Mouse (Mus musculus): ENCODE measurements around the gene Elf4. TPM values are rescaled to one million over a fixed set of nuclear protein-coding genes. Genes with fewer than 3 reads are reported as not detected.

Elf4 gene
- total and polyA plus RNA-seq, 3 experiments: 1.4 to 12.4 (median 5.3) TPM

DNA sequence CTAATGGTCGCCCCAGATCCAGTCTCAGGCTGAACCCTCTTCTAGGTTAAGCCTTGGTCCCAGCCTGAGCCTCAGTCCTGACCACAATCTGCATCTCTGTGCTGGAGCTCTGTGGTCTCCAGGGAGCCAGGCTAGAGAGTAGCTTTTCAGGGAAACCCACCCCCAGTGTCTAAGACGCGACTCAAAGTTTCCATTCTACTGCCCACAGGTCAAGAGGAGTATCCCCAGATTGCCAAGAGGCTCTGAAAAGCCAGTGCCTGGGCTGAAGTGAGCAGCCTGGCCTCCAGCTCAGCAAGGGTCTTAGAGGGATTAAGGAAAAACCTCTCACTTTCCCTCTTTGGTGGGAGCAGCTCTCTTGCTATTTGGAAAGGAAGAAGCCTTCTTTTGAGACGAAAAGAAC, 635 bp downstream of the Elf4 start:
- DNase-seq (ENCODE audit: extremely low read depth): peak; percentile 33
- Histone ChIP-seq H3K4me2 (ENCODE audit: insufficient read depth, low read depth, poor library complexity, severe bottlenecking) (peak overlapping the region; percentile 93), H3K36me3 (replicated peaks in 1 of 2; ENCODE audit: control insufficient read depth in 1 of 2, insufficient read depth in 1 of 2, low read length in 1 of 2) (no peaks in the 10 kb centered on the region), H3K27ac (ENCODE audit: insufficient read depth, low read depth) (no peak overlapping the region), H3K27me3 (replicated peaks) (no peaks in the 10 kb centered on the region), H3K4me1 (ENCODE audit: control insufficient read depth in 1 of 2, insufficient read depth in 2 of 2) (peaks cover 2 to 9% of the 10 kb centered on the region in 2 experiments; a peak in 3 of 4 replicates), H3K4me3 (replicated peaks in 1 of 3; ENCODE audit: low read depth in 2 of 3, low read length in 2 of 3, poor library complexity in 1 of 3) (peak overlapping the region; percentile 32 to 60 (median 39)), H3K9ac (ENCODE audit: insufficient read depth, low read depth) (peak overlapping the region; percentile 61), H3K9me3 (replicated peaks; ENCODE audit: low read length) (no peaks in the 10 kb centered on the region), H3K79me2 (replicated peaks; ENCODE audit: control insufficient read depth, extremely low read depth, insufficient read depth, poor library complexity, severe bottlenecking) (no peaks in the 10 kb centered on the region)
- in situ Hi-C loops (cut with MboI; ENCODE audit: low pct_ligation_motif_present, low pct_unique_long_range_greater_than_20kb, low sequenced_read_pairs): loop anchor here (5.0 kb wide), 1 partner anchor 40 kb away; no protein-coding TSS in a partner anchor
- TF ChIP-seq HCFC1 (IDR thresholded peaks at IDR 0.05; ENCODE audit: low read depth, low read length) (no peak), JUND (conservative IDR thresholded peaks at IDR 0.05; ENCODE audit: low read depth, low read length) (peak; percentile 74), TCF12 (IDR thresholded peaks at IDR 0.05; ENCODE audit: low read depth, low read length) (0 out of 2 replicates have a peak, but pooled peaks have one; percentile 28), BHLHE40 (IDR thresholded peaks at IDR 0.05; ENCODE audit: low read depth, low read length) (no peak), NRF1 (IDR thresholded peaks at IDR 0.05; ENCODE audit: low read depth, low read length) (no peak), CHD1 (IDR thresholded peaks at IDR 0.05; ENCODE audit: low read depth, low read length) (no peak), CHD2 (IDR thresholded peaks at IDR 0.05; ENCODE audit: low read length) (no peak), SIN3A (IDR thresholded peaks at IDR 0.05; ENCODE audit: low read length) (0 out of 2 replicates have a peak, but pooled peaks have one; percentile 46), POLR2AphosphoS2 (IDR thresholded peaks at IDR 0.05; ENCODE audit: low read depth, low read length) (no peak), MYC (IDR thresholded peaks at IDR 0.05; ENCODE audit: low read depth, low read length) (no peak), GABPA (IDR thresholded peaks at IDR 0.05; ENCODE audit: insufficient replicate concordance, low read depth, low read length) (no peak), JUN (IDR thresholded peaks at IDR 0.05; ENCODE audit: insufficient read depth, low read depth, low read length) (peak; percentile 79), SMC3 (IDR thresholded peaks at IDR 0.05; ENCODE audit: low read depth, low read length) (no peak), MXI1 (IDR thresholded peaks at IDR 0.05; ENCODE audit: low read depth, low read length) (no peak), IRF4 (IDR thresholded peaks at IDR 0.05; ENCODE audit: low read depth, low read length) (peak; percentile 32; the same call in 1 of the 2 replicates), UBTF (IDR thresholded peaks at IDR 0.05; ENCODE audit: low read depth, low read length) (no peak), CTCF (conservative IDR thresholded peaks at IDR 0.05 in 1 of 2, IDR thresholded peaks at IDR 0.05 in 1 of 2; ENCODE audit: low read depth in 2 of 2, low read length in 2 of 2) (no peak), NELFE (IDR thresholded peaks at IDR 0.05; ENCODE audit: low read depth, low read length) (no peak), ZMIZ1 (IDR thresholded peaks at IDR 0.05; ENCODE audit: low read depth, low read length) (no peak), MAZ (IDR thresholded peaks at IDR 0.05; ENCODE audit: low read depth, low read length) (no peak), MAX (IDR thresholded peaks at IDR 0.05; ENCODE audit: low read length) (no peak), RAD21 (IDR thresholded peaks at IDR 0.05; ENCODE audit: low read depth, low read length) (no peak), E2F4 (IDR thresholded peaks at IDR 0.05; ENCODE audit: insufficient replicate concordance, low read depth, low read length) (no peak), ETS1 (conservative IDR thresholded peaks at IDR 0.05; ENCODE audit: low read depth, low read length) (peak; percentile 62), ELF1 (IDR thresholded peaks at IDR 0.05; ENCODE audit: low read depth, low read length) (no peak), POLR2A (IDR thresholded peaks at IDR 0.05; ENCODE audit: low read depth, low read length) (no peak), PAX5 (IDR thresholded peaks at IDR 0.05; ENCODE audit: low read length) (no peak), ZC3H11A (IDR thresholded peaks at IDR 0.05; ENCODE audit: low read depth, low read length) (no peak), EP300 (IDR thresholded peaks at IDR 0.05; ENCODE audit: low read length) (peak; percentile 55; the same call in 1 of the 2 replicates), RCOR1 (conservative IDR thresholded peaks at IDR 0.05; ENCODE audit: low read depth, low read length) (0 out of 2 replicates have a peak, but pooled peaks have one; percentile 36), USF1 (IDR thresholded peaks at IDR 0.05; ENCODE audit: low read depth, low read length) (no peak)
- dilution Hi-C loops (cut with MboI; ENCODE audit: extremely low pct_ligation_motif_present, extremely low pct_unique_long_range_greater_than_20kb, low sequenced_read_pairs): no loop called here
